Mouse (Mus musculus) testis, postnatal 10 days (tissue): ENCODE data around the gene Nprl3.
"Not testable (repeated sequence)": the region's sequence is repeated elsewhere in the genome, so short reads cannot be mapped to it uniquely, and the experiment has no call there.

ENCODE experiments used
- DNase-seq: peaks from one replicate; pipeline ENCODE4 v3.0.0; 2021; ENCODE audit warnings: low spot score

The Nprl3 gene

GRCm38 (mm10) chr11:32267188-32267884 is at the start of gene Nprl3:
Gene Nprl3 (minus strand): TSS chr11:32267707.
- DNase-seq: peak; percentile 97

- no peak for DNase-seq
These were observed 48.5 kb upstream of the Nprl3 start for GRCm38 (mm10) chr11:32316009-32316408.

GRCm38 (mm10) chr11:32309928-32310327 is 42.4 kb upstream of the Nprl3 start:
- DNase-seq: no peak

DNA sequence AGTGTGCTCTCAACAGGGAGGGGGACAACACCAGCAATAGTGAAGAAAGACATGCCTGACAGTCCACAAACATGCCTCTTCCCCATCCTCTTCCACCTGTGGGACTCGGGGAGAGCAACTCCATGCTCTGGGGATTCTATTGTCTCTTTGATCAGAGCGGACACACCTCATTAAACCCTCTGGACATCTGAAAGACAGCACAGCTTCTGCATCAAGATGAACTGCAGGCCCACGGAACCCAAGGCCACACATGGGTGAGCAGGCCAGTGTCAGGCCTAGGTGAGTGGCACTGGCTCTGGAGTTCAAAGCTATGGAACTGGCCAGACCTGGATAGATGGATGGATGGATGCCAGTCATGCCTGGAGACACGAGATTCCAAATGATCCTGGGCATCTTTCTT is 41.9 kb upstream of the Nprl3 start:
- no peak for DNase-seq

DNA sequence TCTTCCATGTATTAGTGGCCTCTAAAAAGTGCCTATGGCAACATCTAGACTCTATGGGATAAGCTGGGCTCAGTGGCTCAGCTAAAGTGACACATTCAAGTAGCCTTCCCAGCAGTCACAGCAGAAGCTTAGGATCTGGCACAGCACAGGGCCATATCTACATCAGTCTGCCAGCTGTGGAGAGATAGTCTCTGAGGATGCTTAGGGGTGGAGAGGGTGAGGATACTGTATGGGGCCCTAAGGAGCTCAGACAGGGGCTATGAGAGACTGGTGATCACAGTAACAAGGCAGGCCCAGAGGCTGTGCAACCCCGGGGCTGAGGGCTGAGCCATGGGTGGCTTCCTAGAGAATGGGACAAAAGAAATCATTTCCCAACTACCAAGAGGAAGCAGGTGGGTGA is 39.5 kb upstream of the Nprl3 start:
- DNase-seq: no peak

DNA sequence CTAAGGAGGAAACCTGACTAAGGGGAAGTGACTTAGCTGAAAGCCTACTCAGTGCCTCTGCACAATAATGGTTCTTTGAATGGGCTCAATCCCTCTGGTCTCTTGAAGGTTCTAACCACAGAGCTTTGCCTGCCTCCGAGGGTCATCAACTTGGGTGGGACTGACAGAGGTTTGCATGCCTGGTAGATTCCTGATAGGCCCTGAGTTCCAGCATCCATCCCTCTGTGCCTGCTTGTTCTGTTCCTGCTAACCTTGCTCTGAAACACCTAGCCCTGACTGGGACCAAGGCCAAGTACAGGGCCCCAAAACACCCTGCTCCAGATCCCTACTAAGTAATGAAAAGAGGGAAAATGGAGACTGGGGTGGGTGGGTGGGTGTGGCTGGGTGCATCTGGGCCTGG is 35.9 kb upstream of the Nprl3 start:
- no peak for DNase-seq

- no peak for DNase-seq
These were observed 35.4 kb upstream of the Nprl3 start for GRCm38 (mm10) chr11:32302824-32303419.

DNA sequence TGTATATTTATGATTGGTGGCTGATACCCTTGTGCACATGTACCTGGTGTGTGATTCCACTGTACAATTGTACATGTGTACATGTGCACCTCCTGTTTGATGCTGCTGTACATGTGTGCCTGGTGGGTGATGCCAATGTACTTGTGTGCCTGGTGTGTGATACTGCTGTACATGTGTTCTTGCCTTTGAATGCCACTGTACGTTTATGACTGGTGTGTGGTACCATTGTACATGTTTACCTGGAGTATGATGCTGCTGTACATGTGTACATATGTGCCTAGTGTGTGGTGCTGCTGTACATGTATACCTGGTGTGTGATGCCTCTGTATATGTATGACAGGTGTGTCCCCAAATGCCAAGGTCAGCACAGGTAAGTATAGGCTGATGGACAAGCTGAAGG is 34.0 kb upstream of the Nprl3 start:
- DNase-seq: no peak

DNA sequence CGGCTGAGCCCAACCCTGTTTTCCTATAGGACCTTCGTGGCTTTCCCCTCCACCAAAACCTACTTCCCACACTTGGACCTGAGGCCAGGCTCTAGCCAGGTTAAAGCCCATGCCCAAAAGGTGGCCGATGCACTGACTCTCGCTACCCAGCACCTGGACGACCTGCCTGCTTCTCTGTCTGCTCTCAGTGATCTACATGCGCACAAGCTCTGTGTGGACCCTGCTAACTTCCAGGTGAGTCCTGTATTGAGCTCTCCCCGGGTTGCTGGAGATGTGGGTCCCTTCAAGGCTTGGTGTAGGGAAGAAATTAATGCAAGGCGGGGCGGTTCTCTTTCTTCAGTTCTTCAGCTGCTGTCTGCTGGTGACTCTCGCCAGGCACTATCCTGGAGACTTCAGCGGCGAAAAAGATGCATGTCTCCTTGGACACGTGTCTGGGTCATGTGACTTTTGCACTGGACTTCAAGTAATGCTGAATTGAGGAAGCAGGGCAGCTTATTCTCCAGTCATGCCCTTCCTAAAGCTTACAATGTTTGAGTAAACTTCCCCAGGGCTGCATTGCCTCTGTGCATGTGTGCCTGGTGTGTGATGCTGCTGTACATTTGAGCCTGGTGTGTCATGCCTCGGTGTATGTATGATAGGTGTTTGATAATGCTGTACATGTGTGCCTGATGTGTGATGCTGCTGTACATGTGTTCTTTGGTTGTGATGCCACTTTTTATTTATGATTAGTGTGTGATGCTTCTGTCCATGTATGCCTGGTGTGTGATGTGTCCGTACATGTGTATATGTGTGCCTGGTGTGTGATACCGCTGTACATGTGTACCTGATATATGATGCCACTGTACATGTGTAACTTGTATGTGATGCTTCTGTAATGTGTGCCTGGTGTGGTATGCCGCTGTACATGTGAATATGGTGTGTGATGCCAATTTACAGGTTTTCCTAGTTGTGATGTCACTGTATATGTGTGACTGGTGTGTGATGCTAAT is 33.1 kb upstream of the Nprl3 start:
- no peak for DNase-seq

GRCm38 (mm10) chr11:32299865-32300264 is 32.4 kb upstream of the Nprl3 start, which contains the start of gene Hbq1a:
Gene Hbq1a (plus strand): TSS chr11:32300069.
- DNase-seq: peak; percentile 76

DNA sequence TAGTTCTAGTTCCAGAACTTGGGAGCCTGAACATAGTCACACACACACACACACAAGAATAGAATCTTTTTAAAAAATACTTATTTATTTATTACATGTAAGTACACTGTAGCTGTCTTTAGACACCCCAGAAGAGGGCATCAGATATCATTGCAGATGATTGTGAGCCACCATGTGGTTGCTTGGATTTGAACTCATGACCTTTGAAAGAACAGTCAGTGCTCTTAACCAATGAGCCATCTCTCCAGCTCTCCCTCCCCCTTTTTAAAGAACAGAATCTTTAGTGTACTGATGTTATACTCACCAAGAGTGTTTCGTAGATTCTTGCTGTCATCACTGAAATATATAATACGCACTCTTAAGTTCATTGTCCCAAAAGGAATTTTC is 31.0 kb upstream of the Nprl3 start:
- DNase-seq: no peak

DNA sequence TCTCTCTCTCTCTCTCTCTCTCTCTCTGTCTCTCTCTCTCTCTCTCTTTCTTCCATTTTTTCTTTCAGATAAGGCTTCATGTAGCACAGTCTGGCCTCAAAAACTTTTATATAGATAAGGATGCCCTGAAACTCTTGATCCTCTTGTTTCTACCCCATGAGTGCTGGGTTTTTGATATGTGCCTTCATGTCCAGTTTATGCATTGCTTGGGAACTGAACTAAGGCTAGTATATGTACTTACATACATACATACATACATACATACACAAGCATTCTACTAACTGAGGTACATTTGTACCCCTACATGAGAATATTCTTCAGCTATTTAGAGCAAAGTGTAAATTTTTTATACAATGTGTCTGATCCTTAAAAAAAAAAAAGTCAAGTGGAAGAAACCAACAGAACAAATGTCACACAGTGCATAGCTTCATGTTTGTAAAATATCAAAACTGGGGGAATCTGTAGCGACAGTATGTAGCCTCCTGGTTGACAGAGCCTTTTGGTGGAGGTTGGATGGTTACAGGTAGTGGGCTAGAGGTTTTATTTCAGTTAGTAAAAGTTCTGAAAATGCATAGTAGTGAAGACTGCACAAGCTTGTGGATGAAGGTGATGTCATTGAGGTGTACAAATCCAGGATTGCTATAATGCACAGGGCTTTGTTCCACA is 30.5 kb upstream of the Nprl3 start:
- no peak for DNase-seq

GRCm38 (mm10) chr11:32297417-32297816 is 29.9 kb upstream of the Nprl3 start:
- DNase-seq: not testable (repeated sequence)

DNA sequence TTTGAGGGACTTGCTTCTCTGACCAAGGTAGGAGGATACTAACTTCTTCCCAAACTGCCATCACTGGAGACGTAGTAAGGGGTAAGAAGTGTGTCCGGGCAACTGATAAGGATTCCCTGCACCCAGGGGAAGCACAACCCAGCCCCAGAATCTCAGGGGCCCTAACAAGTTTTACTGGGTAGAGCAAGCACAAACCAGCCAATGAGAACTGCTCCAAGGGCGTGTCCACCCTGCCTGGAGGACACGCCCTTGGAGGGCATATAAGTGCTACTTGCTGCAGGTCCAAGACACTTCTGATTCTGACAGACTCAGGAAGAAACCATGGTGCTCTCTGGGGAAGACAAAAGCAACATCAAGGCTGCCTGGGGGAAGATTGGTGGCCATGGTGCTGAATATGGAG is 28.7 kb upstream of the Nprl3 start, which contains the start of gene Hba-a2:
Hba-a2 (plus strand) TSS at position 287 of the 400 bp plus-strand sequence.
- not testable (repeated sequence) for DNase-seq

- DNase-seq: not testable (repeated sequence)
These were observed 26.0 kb upstream of the Nprl3 start for GRCm38 (mm10) chr11:32293479-32293878.

DNA sequence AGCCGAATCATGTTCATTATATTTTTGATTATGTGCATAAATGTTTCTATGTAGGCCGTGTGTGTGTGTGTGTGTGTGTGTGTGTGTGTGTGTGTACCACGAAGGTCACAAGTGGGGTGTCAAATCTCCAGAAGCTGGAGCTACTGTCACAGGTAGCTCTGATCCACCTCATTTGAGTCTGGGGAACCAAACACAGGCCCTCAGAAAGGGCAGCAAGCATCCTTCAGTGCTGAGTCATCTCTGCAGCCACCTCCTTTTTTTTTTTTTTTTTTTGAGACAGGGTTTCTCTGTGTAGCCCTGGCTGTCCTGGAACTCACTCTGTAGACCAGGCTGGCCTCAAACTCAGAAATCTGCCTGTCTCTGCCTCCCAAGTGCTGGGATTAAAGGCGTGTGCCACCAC is 25.3 kb upstream of the Nprl3 start:
- DNase-seq: not testable (repeated sequence)

GRCm38 (mm10) chr11:32287493-32287825 is 20.0 kb upstream of the Nprl3 start:
- DNase-seq: no peak

- peak; percentile 82 for DNase-seq
These were observed 19.4 kb upstream of the Nprl3 start, which contains the start of gene Hbq1b for GRCm38 (mm10) chr11:32286695-32287492. Gene Hbq1b (plus strand): TSS chr11:32286965.

DNA sequence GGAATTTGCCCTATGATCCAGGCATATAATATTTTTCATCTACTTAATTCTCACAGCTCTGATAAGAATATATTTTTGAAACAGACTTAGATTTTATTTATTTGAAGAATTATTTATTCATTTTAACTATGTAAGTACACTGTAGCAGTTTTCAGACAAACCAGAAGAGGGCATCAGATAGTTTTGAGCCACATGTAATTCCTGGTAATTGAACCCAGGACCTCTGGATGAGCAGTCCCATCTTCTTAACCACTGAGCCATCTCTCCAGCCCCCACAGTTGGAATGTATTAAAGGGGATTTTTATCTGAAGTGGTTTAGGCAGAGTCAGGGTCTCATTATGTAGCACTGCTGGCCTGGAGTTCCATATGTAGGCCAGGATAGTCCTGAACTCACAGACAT is 18.4 kb upstream of the Nprl3 start:
- not testable (repeated sequence) for DNase-seq

DNA sequence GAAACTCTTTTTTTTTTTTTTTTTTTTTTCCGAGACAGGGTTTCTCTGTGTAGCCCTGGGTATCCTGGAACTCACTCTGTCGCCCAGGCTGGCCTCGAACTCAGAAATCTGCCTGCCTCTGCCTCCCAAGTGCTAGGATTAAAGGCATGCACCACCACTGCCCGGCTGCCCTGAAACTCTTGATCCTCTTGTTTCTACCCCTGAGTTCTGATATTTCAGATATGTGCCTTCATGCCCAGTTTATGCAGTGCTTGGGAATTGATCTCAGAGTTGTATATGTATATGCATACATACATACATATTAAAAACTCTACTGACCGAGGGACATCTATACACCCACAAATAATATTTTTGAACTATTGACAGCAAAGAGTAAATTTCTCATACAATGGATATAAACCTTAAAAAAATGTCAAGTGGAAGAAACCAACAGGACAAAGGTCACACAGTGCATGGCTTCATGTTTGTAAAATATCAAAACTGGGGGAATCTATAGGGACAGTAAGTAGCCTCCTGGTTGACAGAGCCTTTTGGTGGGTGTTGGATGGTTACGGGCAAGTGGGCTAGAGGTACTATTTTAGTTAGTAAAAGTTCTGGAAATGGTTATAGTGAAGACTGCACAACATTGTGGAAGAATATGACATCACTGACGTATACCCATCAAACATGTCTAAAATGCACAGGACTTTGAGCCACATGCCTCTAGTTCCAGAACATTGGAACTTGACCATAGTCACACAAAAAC is 17.7 kb upstream of the Nprl3 start:
- DNase-seq: no peak
